Mouse (Mus musculus) liver, adult 2 months (tissue): Measurements from ENCODE around the gene Fam53b.

Experiments
- CTCF ChIP-seq: fragments of 200-500 bp; IDR thresholded peaks from 2 replicates; pipeline ENCODE4 v1.5.1; 2011; ENCODE audit warnings: low read depth, low read length, control low read depth
- POLR2A ChIP-seq: fragments of 200-500 bp; IDR thresholded peaks from 2 replicates; pipeline ENCODE4 v1.6.1; 2011; ENCODE audit warnings: low read length, control low read depth; ENCODE audit not compliant: insufficient read depth; ENCODE audit errors: extremely low read depth

DNA sequence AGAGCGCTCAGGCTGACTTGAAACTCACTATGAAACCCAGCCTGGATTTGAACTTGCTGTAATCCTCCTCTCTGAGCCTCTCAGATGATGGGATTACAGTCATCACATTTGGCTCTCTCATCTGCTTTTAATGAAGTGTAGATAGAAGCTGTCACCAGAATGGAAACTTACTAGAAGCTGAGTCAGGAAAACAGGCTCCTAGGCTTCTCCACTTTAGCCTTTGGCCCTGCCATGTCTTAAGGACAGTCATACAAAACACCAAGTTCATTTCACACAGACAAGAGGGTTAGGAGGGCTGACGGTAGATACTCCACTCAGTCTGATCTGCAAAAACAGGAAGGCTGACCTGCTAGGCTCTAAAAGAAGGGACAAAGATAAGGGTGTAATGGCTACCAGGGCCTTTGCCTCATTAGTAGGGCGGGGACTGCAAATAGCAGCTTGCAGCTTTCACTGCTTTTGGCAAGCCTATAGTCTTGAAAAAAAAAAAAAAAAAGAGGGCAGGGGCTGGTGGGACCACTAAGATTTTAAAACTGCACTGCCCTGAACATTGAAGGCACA, 48.0 kb downstream of the Fam53b start:
- TF ChIP-seq CTCF: no peak
- no peak for TF ChIP-seq POLR2A
